Mouse (Mus musculus): Measurements from ENCODE around the gene Col6a1. TPM values are rescaled to one million over a fixed set of nuclear protein-coding genes. Genes with fewer than 3 reads are reported as not detected.

Col6a1 gene
- total and polyA plus RNA-seq, 2 experiments from 2014 or later: 68.6 to 142 TPM

- no peak overlapping the region for H3K27ac ChIP-seq (ENCODE audit: low read depth)
These were observed 45.0 kb downstream of the Col6a1 start for GRCm38 (mm10) chr10:76680758-76681650.

GRCm38 (mm10) chr10:76678122-76678521, 47.8 kb downstream of the Col6a1 start:
- no peak overlapping the region for H3K4me2 ChIP-seq (ENCODE audit: low read depth, low read length)
- DNase-seq (ENCODE audit: low spot score): no peak
- TF ChIP-seq EP300 (IDR thresholded peaks at IDR 0.05; ENCODE audit: low read depth) (no peak), CTCF (IDR thresholded peaks at IDR 0.05; ENCODE audit: low read depth) (no peak)
- H3K4me1 ChIP-seq (ENCODE audit: control insufficient read depth, insufficient read depth): no peaks in the 10 kb centered on the region
- no peaks in the 10 kb centered on the region for H3K27me3 ChIP-seq (ENCODE audit: control insufficient read depth, insufficient read depth, low read length)
- H3K27ac ChIP-seq (ENCODE audit: low read depth): no peak overlapping the region
- H3K36me3 ChIP-seq (replicated peaks; ENCODE audit: control insufficient read depth, insufficient read depth, low read length): no peaks in the 10 kb centered on the region
- H3K9ac ChIP-seq (replicated peaks; ENCODE audit: low read depth, low read length): no peak overlapping the region
- no peaks in the 10 kb centered on the region for H3K9me3 ChIP-seq (replicated peaks; ENCODE audit: control insufficient read depth, low read length)
- 52% methylated on average over 7 of the region's 7 CpGs for WGBS
- H3K4me3 ChIP-seq (ENCODE audit: low read depth, low read length): no peak overlapping the region
- ATAC-seq (ENCODE audit: insufficient read depth, low read depth): no peak

More at GRCm38 (mm10) chr10:76680758-76681650, 45.0 kb downstream of the Col6a1 start:
- DNase-seq (ENCODE audit: low spot score) (no peak), ATAC-seq (ENCODE audit: insufficient read depth, low read depth) (no peak; the same call in 1 of the 2 replicates)
- H3K27me3 ChIP-seq (ENCODE audit: control insufficient read depth, insufficient read depth, low read length): no peaks in the 10 kb centered on the region
- H3K36me3 ChIP-seq (replicated peaks; ENCODE audit: control insufficient read depth, insufficient read depth, low read length): no peaks in the 10 kb centered on the region
- H3K4me2 ChIP-seq (ENCODE audit: low read depth, low read length): no peak overlapping the region
- H3K9me3 ChIP-seq (replicated peaks; ENCODE audit: control insufficient read depth, low read length): no peaks in the 10 kb centered on the region
- H3K4me1 ChIP-seq (ENCODE audit: control insufficient read depth, insufficient read depth): no peaks in the 10 kb centered on the region
- 40% methylated on average over 6 of the region's 6 CpGs for WGBS
- TF ChIP-seq EP300 (IDR thresholded peaks at IDR 0.05; ENCODE audit: low read depth) (no peak), CTCF (IDR thresholded peaks at IDR 0.05; ENCODE audit: low read depth) (no peak)
- H3K4me3 ChIP-seq (ENCODE audit: low read depth, low read length): no peak overlapping the region
- H3K9ac ChIP-seq (replicated peaks; ENCODE audit: low read depth, low read length): no peak overlapping the region

- 73% methylated on average over 2 of the region's 2 CpGs for WGBS
- no peak for TF ChIP-seq EP300 (IDR thresholded peaks at IDR 0.05; ENCODE audit: low read depth)
- TF ChIP-seq CTCF (IDR thresholded peaks at IDR 0.05; ENCODE audit: low read depth): no peak
- H3K27ac ChIP-seq (ENCODE audit: low read depth): no peak overlapping the region
- no peaks in the 10 kb centered on the region for H3K9me3 ChIP-seq (replicated peaks; ENCODE audit: control insufficient read depth, low read length)
- H3K4me1 ChIP-seq (ENCODE audit: control insufficient read depth, insufficient read depth): no peaks in the 10 kb centered on the region
- H3K9ac ChIP-seq (replicated peaks; ENCODE audit: low read depth, low read length): no peak overlapping the region
- no peak overlapping the region for H3K4me2 ChIP-seq (ENCODE audit: low read depth, low read length)
- H3K36me3 ChIP-seq (replicated peaks; ENCODE audit: control insufficient read depth, insufficient read depth, low read length): no peaks in the 10 kb centered on the region
- ATAC-seq (ENCODE audit: insufficient read depth, low read depth) (no peak), DNase-seq (ENCODE audit: low spot score) (no peak)
- H3K4me3 ChIP-seq (ENCODE audit: low read depth, low read length): no peak overlapping the region
- no peaks in the 10 kb centered on the region for H3K27me3 ChIP-seq (ENCODE audit: control insufficient read depth, insufficient read depth, low read length)
These were observed 50.7 kb downstream of the Col6a1 start for GRCm38 (mm10) chr10:76675268-76675667.

- Histone ChIP-seq H3K9me3 (replicated peaks; ENCODE audit: control insufficient read depth, low read length) (no peaks in the 10 kb centered on the region), H3K4me2 (ENCODE audit: low read depth, low read length) (no peak overlapping the region), H3K9ac (replicated peaks; ENCODE audit: low read depth, low read length) (no peak overlapping the region), H3K4me1 (ENCODE audit: control insufficient read depth, insufficient read depth) (no peaks in the 10 kb centered on the region), H3K27ac (ENCODE audit: low read depth) (no peak overlapping the region), H3K27me3 (ENCODE audit: control insufficient read depth, insufficient read depth, low read length) (no peaks in the 10 kb centered on the region), H3K4me3 (ENCODE audit: low read depth, low read length) (no peak overlapping the region), H3K36me3 (replicated peaks; ENCODE audit: control insufficient read depth, insufficient read depth, low read length) (no peaks in the 10 kb centered on the region)
- DNase-seq (ENCODE audit: low spot score) (no peak), ATAC-seq (ENCODE audit: insufficient read depth, low read depth) (no peak)
- 82% methylated on average over 6 of the region's 6 CpGs for WGBS
- TF ChIP-seq CTCF (IDR thresholded peaks at IDR 0.05; ENCODE audit: low read depth): no peak
- no peak for TF ChIP-seq EP300 (IDR thresholded peaks at IDR 0.05; ENCODE audit: low read depth)
These were observed 51.4 kb downstream of the Col6a1 start for GRCm38 (mm10) chr10:76674581-76674980.

GRCm38 (mm10) chr10:76671939-76672338, 54.0 kb downstream of the Col6a1 start:
- Histone ChIP-seq H3K4me3 (ENCODE audit: low read depth, low read length) (no peak overlapping the region), H3K9ac (replicated peaks; ENCODE audit: low read depth, low read length) (no peak overlapping the region), H3K9me3 (replicated peaks; ENCODE audit: control insufficient read depth, low read length) (no peaks in the 10 kb centered on the region), H3K27ac (ENCODE audit: low read depth) (no peak overlapping the region), H3K27me3 (ENCODE audit: control insufficient read depth, insufficient read depth, low read length) (no peaks in the 10 kb centered on the region), H3K36me3 (replicated peaks; ENCODE audit: control insufficient read depth, insufficient read depth, low read length) (no peaks in the 10 kb centered on the region), H3K4me2 (ENCODE audit: low read depth, low read length) (no peak overlapping the region), H3K4me1 (ENCODE audit: control insufficient read depth, insufficient read depth) (no peaks in the 10 kb centered on the region)
- TF ChIP-seq CTCF (IDR thresholded peaks at IDR 0.05; ENCODE audit: low read depth) (no peak), EP300 (IDR thresholded peaks at IDR 0.05; ENCODE audit: low read depth) (no peak)
- DNase-seq (ENCODE audit: low spot score) (no peak), ATAC-seq (ENCODE audit: insufficient read depth, low read depth) (no peak)
- WGBS: 88% methylated on average over 9 of the region's 9 CpGs
